Mouse (Mus musculus): ENCODE measurements at regions not wholly inside any gene's neighbourhood (a gene's known extent, or its start where the extent isn't known, plus 50 kb on each side); places are given as distances from the start of the nearest gene placed in this dataset.
A peak's percentile ranks its signal among the peaks of the same experiment; 100 is the strongest.

DNA sequence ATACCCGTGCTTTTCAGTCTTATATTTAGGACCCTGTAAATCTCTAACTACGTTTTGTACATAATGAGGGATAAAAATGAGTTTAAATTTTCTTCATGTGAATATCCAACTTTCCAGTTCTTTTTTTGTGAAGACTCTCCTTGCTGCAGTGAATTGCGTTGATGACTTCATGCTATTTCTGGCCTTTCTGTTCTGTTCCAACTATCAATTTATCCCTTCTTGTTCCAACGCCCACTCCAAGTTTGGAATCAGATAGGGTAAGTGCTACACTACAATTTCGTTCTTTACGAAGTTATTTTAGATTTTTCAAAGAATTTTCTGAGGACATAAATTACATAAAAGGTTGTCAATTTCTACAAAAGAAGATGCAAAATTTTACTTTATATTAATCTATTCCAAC, 1481.7 kb upstream of the Jmjd1c start:
- peak; percentile 4 to 33 for DNase-seq (ENCODE audit: extremely low spot score in 1 of 2, low spot score in 1 of 2)
